Mouse (Mus musculus) heart, adult 2 months (tissue): ENCODE results near the gene Actn4.

ENCODE experiments used
- CTCF ChIP-seq: fragments of 200-600 bp; IDR thresholded peaks from 2 replicates; pipeline ENCODE4 v1.8.1; 2022; ENCODE audit warnings: antibody characterized with exemption, mild to moderate bottlenecking, moderate library complexity
- EP300 ChIP-seq: fragments of 200-500 bp; IDR thresholded peaks from 2 replicates; pipeline ENCODE4 v1.6.1; 2011; ENCODE audit warnings: low read depth, low read length, control low read depth; ENCODE audit not compliant: insufficient read depth
- POLR2A ChIP-seq: fragments of 200-500 bp; IDR thresholded peaks from 2 replicates; pipeline ENCODE4 v1.6.1; 2011; ENCODE audit warnings: mild to moderate bottlenecking, low read depth, low read length, control low read depth; ENCODE audit not compliant: insufficient read depth

DNA sequence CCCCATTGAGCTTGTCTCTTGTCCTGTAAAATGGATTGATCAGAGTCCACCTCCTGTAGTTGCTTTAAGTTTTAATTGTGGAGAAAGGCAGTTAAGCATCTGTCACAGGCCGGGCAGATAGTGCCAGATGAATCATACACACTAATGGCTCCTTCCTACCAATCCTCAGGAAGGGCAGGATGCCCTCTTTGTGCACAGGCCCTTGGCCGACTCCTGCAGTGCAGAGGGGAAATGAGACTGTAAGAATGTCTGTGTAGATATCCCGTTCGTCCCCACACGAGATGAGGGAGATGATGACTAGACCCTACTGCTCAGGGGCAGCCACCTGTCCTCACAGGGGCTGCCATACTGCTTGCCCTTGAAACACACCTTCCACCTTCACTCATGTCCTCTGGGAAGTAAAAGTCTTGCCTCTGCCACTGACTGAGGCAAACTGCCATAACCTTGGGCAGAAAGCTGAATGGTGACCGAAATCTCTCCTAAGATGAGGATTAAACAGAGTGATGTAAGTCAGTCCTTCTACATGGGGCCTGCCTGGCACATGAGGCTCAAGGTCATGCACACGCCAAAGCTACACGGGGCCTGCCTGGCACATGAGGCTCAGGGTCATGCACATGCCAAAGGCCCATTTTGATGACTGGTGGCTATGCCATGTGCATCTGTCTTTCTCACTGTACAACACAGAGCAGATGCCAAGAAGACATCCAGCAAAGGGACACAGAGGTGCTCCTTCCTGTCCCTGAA is 40.2 kb downstream of the Actn4 start:
- TF ChIP-seq CTCF (no peak), POLR2A (no peak), EP300 (no peak)
